Mouse (Mus musculus) v-Abl transformed pro-B cells (cell line): ENCODE measurements around the gene Lin28a.
"Not testable (repeated sequence)": the region's sequence is repeated elsewhere in the genome, so short reads cannot be mapped to it uniquely, and the experiment has no call there.

Experiments used
- in situ Hi-C, 2 experiments: fragments of 400-800 bp; cut with MboI; formaldehyde crosslinking; loops; one replicate each; pipeline ENCODE4 v1.15.1; 2025; ENCODE audit not compliant: unreplicated experiment in 2 of 2

Lin28a gene

DNA sequence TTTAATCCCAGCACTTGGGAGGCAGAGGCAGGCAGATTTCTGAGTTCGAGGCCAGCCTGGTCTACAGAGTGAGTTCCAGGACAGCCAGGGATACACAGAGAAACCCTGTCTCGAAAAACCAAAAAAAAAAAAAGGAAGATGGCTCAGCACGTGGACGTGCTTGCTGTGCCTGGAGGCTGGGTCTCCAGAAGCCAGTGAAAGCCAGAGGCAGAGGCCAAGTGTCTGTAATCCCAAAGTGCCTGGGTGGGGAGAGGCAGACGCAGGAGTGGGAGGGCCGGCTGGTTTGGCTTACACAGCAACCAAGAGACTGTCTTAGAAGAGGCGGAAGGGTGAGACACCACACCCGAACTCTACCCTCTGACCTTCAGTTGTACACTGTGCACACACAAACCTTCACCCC, 30.4 kb downstream of the Lin28a start:
- in situ Hi-C loops, result not testable (repeated sequence)

DNA sequence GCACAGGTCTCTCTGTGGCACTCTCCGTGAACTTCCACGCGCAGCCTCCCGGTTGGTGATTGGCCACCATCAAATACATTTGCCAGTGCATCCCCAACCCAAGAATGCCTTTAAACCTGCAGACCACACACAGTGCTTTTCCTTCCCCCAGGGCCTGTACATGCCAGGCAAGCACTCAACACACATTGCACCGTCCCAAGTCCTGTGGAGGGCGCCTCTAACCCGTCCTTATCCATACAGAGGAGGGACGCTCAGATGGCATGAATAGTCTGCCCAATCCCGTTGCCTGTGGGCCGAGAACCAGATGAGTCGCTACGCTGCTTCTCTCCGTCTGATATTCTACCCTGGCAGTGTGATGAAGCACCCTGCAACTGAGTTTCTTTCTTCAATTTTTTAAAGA, 35.7 kb downstream of the Lin28a start:
- in situ Hi-C loops, result no loop called here

GRCm38 (mm10) chr4:133980496-133980895, 38.1 kb downstream of the Lin28a start:
- in situ Hi-C loops, result no loop called here

DNA sequence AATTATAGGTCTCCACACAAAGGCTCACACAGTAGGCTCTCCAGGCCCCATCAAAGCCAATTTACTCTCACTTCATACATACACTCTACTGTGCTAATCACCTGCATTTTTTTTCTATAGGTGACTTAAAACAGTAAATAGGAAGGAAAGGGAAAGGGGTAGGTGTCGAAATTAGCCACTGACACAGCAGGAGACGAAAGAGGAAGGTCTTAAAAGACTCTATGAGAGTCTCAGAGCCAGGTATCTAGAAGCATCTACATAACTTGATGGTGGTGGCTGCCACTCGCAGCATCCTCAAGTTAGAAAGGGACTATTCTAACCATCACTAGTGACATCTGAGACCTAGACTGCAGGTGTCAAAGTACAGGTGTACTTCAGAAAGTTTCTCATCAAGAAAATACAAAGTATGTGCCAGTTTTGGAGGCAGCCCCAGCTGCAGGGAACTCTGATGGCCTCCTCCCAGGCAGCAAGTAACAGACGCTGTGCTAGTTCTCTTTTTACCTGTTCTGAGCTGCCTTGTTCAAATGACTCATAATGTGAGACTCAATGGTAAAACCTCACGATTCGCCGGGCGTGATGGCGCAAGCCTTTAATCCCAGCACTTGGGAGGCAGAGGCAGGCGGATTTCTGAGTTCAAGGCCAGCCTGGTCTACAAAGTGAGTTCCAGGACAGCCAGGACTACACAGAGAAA, 40.5 kb downstream of the Lin28a start:
- in situ Hi-C loops, result no loop called here

DNA sequence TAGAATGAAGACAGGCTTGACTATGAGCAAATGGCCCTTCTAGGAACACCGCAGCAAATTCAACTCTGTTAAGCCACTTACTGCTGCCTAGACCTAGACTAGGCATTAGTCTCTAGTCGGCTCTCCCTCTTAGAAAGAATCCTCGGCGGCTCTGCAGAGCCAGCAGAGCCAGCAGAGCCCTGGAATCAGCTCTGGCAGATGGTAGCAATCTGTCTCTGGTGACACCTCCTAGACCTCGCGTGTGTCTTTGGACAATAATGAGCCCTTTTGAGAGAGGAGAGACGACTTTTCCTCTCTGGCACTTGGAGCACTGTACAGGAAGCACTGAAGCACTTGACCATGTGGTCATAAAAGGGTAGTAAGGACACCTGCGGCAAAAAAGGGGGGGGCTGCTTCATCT, 46.9 kb downstream of the Lin28a start:
- in situ Hi-C loops, result no loop called here

DNA sequence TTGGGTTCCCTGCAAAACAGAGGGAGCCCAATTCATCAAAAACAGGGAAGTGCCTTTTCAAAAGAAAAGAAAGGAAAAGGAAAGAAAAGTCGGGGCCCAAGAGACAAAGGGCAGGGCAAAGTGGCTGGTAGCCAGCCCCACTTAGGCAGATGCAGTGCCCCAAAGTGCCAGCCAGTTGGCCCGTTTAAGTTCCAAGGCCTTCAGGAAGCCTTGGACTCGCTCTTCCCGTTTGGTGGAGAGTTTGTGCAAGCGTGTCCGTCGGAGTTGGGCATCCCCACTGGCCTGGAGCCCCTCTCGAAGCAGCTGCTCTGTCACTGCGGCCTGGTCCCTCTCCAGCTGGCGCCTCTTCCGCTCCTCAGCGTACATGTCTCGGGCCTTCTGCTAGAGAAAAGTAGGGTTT, 47.8 kb downstream of the Lin28a start:
- in situ Hi-C loops, result no loop called here

GRCm38 (mm10) chr4:133970196-133970595, 48.4 kb downstream of the Lin28a start:
- in situ Hi-C loops, result no loop called here

- in situ Hi-C loops, result no loop called here
Observed at GRCm38 (mm10) chr4:133969114-133969770, 49.4 kb downstream of the Lin28a start.

DNA sequence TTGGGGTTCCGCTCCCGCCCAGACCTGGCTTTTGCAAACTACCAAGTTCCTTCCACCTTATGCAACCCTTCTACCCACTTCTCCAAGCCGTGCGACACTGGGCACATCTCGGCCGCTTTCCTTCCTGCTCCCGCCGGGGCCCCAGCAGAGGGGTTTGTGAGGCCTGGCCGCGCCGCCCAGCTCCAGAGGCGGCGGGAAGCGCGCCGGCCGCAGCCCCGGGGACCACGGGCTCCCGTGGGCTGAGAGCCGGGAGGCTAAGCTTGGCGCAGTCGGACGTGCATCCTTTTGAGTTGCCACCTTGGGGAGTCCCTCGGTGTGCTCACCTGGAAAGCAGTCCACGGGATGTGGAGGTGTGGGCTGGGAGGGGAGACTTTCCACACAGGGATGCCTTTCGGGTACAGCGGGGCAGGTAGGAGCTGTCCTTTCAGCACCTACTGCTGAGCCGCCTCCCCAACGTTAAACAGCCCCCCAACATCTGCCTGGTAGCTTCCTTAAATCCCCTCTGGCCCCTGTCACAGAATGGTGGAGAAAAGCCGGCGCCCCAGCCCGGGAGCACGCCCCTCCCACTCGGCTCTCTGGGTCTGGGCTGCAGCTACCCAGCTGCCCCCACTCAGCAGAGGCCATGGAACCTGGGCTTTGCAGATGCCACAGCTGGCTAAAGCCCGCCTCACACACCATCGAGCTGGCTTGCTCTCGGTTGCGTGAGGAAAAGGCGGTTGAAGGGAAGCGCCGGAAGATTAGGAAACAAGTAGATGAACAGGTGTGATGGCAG, 50.3 kb downstream of the Lin28a start, which contains the start of gene Hmgn2:
Gene Hmgn2, minus strand, starts transcription at position 501 of the 772 bp plus-strand sequence.
- in situ Hi-C loops, result no loop called here

GRCm38 (mm10) chr4:133967866-133968149, 50.8 kb downstream of the Lin28a start:
- in situ Hi-C loops, result no loop called here

DNA sequence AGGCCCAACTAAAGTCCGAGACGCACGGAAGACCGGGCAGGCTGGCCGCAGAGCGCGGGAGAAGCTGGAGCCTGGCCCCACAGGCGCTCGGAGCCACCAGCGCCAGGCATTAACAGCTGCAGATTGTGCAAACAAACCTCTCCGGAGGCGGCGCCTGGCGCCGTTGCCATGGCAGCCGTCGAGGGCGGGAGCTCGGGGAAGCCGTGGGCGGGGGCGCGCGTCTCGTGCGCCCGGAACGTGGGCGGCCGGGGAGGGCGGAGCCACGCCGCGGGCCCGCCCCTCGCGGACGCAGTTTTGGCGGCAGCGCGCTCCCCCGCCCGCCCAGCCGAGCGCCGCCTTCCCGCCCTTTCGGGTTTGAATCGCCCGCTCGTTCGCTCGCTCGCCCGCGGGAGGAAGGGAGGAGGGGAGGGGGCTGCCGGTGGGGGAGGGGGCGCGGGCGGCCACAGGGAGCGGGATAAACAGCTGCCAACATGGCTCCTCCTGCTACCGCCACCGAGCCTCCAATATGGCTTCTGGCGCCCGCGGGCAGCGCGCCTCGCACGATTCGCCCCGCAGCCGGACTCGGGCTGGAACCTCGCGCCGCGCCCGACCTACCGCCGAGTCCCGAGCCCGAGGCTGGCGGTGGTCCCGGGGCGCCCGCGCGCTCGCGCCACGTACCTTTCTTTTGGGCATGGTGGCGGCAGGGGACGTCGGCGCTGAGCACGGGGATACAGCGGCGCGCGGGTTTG, 51.3 kb downstream of the Lin28a start:
- in situ Hi-C loops, result no loop called here

DNA sequence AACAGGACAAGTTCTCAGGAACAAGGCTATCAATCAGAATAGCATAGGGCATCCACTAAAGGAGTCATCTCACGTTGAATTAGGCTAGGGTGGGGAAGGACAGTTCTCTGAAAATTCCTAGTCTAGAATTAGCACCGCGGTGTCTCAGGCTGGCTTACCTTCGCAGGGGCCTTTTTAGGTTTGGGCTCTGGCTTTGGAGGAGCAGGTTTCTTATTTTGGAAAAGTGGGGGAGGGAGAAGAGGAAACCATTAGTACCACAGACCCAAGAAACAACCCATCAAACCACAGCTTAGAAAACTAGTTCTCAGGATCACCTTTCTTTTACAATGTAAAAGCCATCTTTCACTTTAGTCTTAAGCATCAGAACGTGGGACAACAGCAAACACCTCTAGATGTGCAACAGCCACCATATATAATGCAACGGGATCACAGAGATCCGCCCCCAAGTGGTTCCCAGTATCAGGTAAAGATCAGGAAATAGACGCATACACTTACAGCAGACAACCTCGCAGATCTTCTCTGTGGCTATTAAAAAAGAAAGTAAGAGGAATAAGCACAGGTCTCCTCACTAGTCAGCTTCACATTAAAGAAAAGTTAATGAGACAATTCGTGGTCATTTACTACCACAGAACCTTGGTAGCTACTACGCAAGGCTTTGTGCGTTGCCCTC, 52.2 kb downstream of the Lin28a start:
- in situ Hi-C loops, result no loop called here

DNA sequence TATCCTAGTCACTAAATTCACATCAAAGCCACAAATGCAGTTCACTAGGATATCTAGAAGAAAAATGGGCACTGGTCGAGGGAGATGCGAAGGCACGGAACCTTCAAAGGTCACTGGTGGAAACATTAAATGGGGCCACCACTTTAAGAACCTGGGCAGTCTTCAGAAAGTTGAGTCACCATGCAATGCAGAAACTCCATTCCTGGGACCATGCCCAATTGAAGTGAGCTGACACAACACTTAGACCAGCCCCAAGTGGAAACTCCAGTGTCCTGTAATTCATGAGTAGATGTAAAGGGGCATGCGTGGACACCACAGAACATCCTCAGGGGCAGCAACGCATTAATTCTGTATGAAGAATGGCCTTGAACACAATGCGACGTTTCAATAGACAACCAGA, 56.1 kb downstream of the Lin28a start:
- in situ Hi-C loops, result no loop called here

DNA sequence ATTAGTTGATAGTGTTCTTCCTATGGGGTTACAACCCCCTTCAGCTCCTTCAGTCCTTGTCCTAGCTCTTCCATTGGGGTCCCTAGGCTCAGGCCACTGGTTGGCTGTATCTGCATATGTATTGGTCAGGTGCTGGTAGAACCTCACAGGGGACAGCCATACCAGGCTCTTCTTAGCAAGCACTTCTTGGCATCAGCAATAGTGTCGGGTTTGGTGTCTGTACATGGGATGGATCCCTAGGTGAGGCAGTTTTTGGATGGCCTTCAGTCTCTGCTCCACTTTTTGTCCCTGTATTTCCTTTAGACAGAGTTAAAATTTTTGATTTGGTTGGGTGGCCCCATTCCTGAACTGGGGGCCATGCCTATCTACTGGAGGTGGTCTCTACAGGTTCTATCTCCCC, 59.8 kb downstream of the Lin28a start:
- in situ Hi-C loops, result no loop called here

DNA sequence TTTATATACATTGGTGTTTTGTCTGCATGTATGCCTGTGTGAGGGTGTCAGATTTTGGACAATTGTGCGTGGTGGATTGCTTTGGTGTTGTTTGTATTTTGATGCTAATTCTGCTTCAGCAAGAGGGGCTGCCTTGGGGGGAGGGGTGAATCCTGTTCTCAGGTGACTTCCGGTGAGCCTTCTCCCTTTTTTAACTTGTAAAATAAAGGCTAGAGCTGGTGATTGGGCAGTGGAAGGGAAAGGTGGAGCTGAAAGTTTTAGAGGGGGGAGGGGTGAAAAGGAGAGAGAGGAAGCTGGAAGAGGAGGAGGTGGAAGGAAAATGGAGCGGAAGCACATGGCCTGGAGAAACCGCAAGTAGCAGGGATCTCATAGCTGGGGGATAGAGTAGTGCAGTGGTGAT, 62.3 kb downstream of the Lin28a start:
- in situ Hi-C loops, result no loop called here
